Mouse (Mus musculus) forebrain, embryonic 14.5 days (tissue): ENCODE measurements around the gene Olfr1360. TPM values are rescaled to one million over a fixed set of nuclear protein-coding genes. Genes with fewer than 3 reads are reported as not detected.
"Not testable (repeated sequence)": the region's sequence is repeated elsewhere in the genome, so short reads cannot be mapped to it uniquely, and the experiment has no call there.

ENCODE experiments used
- ATAC-seq: fragments of 200-750 bp; cut with Nextera tagmentation; 2 replicates; pipeline ENCODE4 v1.8.0; 2017; ENCODE audit warnings: mild to moderate bottlenecking, moderate library complexity
- DNase-seq: peaks from one replicate; pipeline ENCODE4 v3.0.0-alpha.2; 2015; ENCODE audit warnings: low spot score
- H3K27ac ChIP-seq: fragments of 300-500 bp; sonication (generic); 2 replicates; pipeline ENCODE4 v1.5.1; 2014; ENCODE audit warnings: low read depth, mild to moderate bottlenecking, control low read depth, low read length, moderate library complexity
- H3K27me3 ChIP-seq: fragments of 300-500 bp; sonication (generic); replicated peaks from 2 replicates; pipeline ENCODE4 v1.6.1; 2014; ENCODE audit warnings: low read length, control low read depth, mixed read lengths; ENCODE audit not compliant: control insufficient read depth, insufficient read depth
- H3K36me3 ChIP-seq: fragments of 300-500 bp; sonication (generic); 2 replicates; pipeline ENCODE4 v1.6.1; 2014; ENCODE audit warnings: low read length, control low read depth; ENCODE audit not compliant: control insufficient read depth, insufficient read depth
- H3K4me1 ChIP-seq: fragments of 300-500 bp; sonication (generic); 2 replicates; pipeline ENCODE4 v1.6.1; 2014; ENCODE audit warnings: antibody characterized with exemption, low read length, control low read depth; ENCODE audit not compliant: control insufficient read depth, insufficient read depth
- H3K4me2 ChIP-seq: fragments of 300-500 bp; sonication (generic); 2 replicates; pipeline ENCODE4 v1.6.1; 2014; ENCODE audit warnings: mild to moderate bottlenecking, control low read depth, low read length
- H3K4me3 ChIP-seq: fragments of 300-500 bp; sonication (generic); 2 replicates; pipeline ENCODE4 v1.5.1; 2014; ENCODE audit warnings: low read depth, low read length, control low read depth
- H3K9ac ChIP-seq: fragments of 300-500 bp; sonication (generic); 2 replicates; pipeline ENCODE4 v1.6.1; 2014; ENCODE audit warnings: mild to moderate bottlenecking, low read length, control low read depth, moderate library complexity
- H3K9me3 ChIP-seq: fragments of 300-500 bp; sonication (generic); replicated peaks from 2 replicates; pipeline ENCODE4 v1.6.1; 2016; ENCODE audit warnings: low read length, control low read depth, mixed read lengths; ENCODE audit not compliant: control insufficient read depth
- WGBS: fragments of 180-500 bp; shearing (Covaris S2); extraction: QIAGEN DNeasy Blood & Tissue Kit; methylation state at CpG from one replicate; pipeline ENCODE4 v1.1.7; 2014; 5-methylcytosine and 5-hydroxymethylcytosine counted together
- polyA plus RNA-seq: library from polyadenylated mRNA; unstranded; fragments of >200 nt; fragmentation: Nextera tagmentation; extraction: Ambion mirVana; gene quantifications from 2 replicates; pipeline ENCODE4 v1.2.1, GENCODE M21; 2014

Olfr1360 gene
- polyA plus RNA-seq, 1 experiment from 2014 or later, result not detected

GRCm38 (mm10) chr13:21716540-21717391 lies 39.6 kb upstream of the Olfr1360 start:
- peak; percentile 52 for DNase-seq
- Histone ChIP-seq H3K4me3 (peak overlapping the region; percentile 40), H3K27ac (peak overlapping the region; percentile 94), H3K4me1 (peaks cover 27% of the 10 kb centered on the region), H3K4me2 (peak overlapping the region; percentile 84), H3K9ac (peak overlapping the region; percentile 80)
- not testable (repeated sequence) for H3K9me3 ChIP-seq, H3K36me3 ChIP-seq, H3K27me3 ChIP-seq
- WGBS, result under 1% methylated on average over 9 of the region's 38 CpGs
- ATAC-seq, result 0 out of 2 replicates have a peak, but pooled peaks have one; percentile 0

- DNase-seq (peak; percentile 99), ATAC-seq (peak; percentile 94)
- H3K9me3 ChIP-seq, H3K36me3 ChIP-seq, H3K27me3 ChIP-seq: not testable (repeated sequence)
- Histone ChIP-seq H3K4me2 (peak within 1 kb of the TSS; percentile 84), H3K9ac (peak within 1 kb of the TSS; percentile 80), H3K27ac (peak within 1 kb of the TSS; percentile 94), H3K4me3 (peak within 1 kb of the TSS; percentile 40), H3K4me1 (peaks cover 25% of the 10 kb centered on the region)
- under 1% methylated on average over 26 of the region's 50 CpGs for WGBS
Observed at GRCm38 (mm10) chr13:21715864-21716539, 38.8 kb upstream of the Olfr1360 start, which contains the start of the genes Hist1h2bl and Hist1h2ai. Hist1h2bl (minus strand) TSS chr13:21716143. Hist1h2ai (plus strand) TSS chr13:21716422.

- peak overlapping the region; percentile 40 for H3K4me3 ChIP-seq
- H3K4me2 ChIP-seq, result peak overlapping the region; percentile 78
- under 1% methylated on average over 19 of the region's 22 CpGs for WGBS
- no peaks in the 10 kb centered on the region for H3K27me3 ChIP-seq
- peaks cover 20% of the 10 kb centered on the region for H3K4me1 ChIP-seq
- no peaks in the 10 kb centered on the region for H3K36me3 ChIP-seq
- H3K9ac ChIP-seq, result peak overlapping the region; percentile 69
- ATAC-seq, result no peak
- H3K9me3 ChIP-seq, result no peaks in the 10 kb centered on the region
- H3K27ac ChIP-seq, result peak overlapping the region; percentile 94
- DNase-seq, result peak; percentile 41
Observed at GRCm38 (mm10) chr13:21715131-21715863, 38.1 kb upstream of the Olfr1360 start.

GRCm38 (mm10) chr13:21714725-21715124 lies 37.5 kb upstream of the Olfr1360 start:
- H3K4me1 ChIP-seq, result peaks cover 15% of the 10 kb centered on the region
- DNase-seq, result peak; percentile 83
- H3K4me3 ChIP-seq, result peak overlapping the region; percentile 40
- H3K36me3 ChIP-seq, result no peaks in the 10 kb centered on the region
- ATAC-seq, result no peak
- H3K27ac ChIP-seq, result peak overlapping the region; percentile 94
- under 1% methylated on average over 7 of the region's 7 CpGs for whole genome bisulfite sequencing
- no peaks in the 10 kb centered on the region for H3K9me3 ChIP-seq
- H3K27me3 ChIP-seq, result no peaks in the 10 kb centered on the region
- peak overlapping the region; percentile 69 for H3K9ac ChIP-seq
- peak overlapping the region; percentile 78 for H3K4me2 ChIP-seq

- H3K4me2 ChIP-seq, result peak overlapping the region; percentile 67
- H3K27ac ChIP-seq, result no peak overlapping the region
- peak overlapping the region; percentile 56 for H3K4me3 ChIP-seq
- no peak for ATAC-seq
- no peak for DNase-seq
- 19% methylated on average over 4 of the region's 4 CpGs for WGBS
- H3K9me3 ChIP-seq, result no peaks in the 10 kb centered on the region
- H3K4me1 ChIP-seq, result peaks cover 8% of the 10 kb centered on the region
- H3K9ac ChIP-seq, result peak overlapping the region; percentile 54; the same call in 1 of the 2 replicates
- no peaks in the 10 kb centered on the region for H3K27me3 ChIP-seq
- H3K36me3 ChIP-seq, result no peaks in the 10 kb centered on the region
Observed at GRCm38 (mm10) chr13:21711698-21712097, 34.5 kb upstream of the Olfr1360 start.

- no peaks in the 10 kb centered on the region for H3K9me3 ChIP-seq
- H3K36me3 ChIP-seq, result no peaks in the 10 kb centered on the region
- no peaks in the 10 kb centered on the region for H3K27me3 ChIP-seq
- DNase-seq (peak; percentile 84), ATAC-seq (peak; percentile 84)
- H3K4me2 ChIP-seq, result peak overlapping the region; percentile 67
- peak overlapping the region; percentile 54 for H3K9ac ChIP-seq
- H3K27ac ChIP-seq, result no peak overlapping the region
- peak overlapping the region; percentile 56 for H3K4me3 ChIP-seq
- peaks cover 8% of the 10 kb centered on the region for H3K4me1 ChIP-seq
- WGBS, result 2% methylated on average over 22 of the region's 22 CpGs
Observed at GRCm38 (mm10) chr13:21710821-21711525, 33.8 kb upstream of the Olfr1360 start.

GRCm38 (mm10) chr13:21710031-21710711 lies 33.0 kb upstream of the Olfr1360 start:
- Histone ChIP-seq H3K27ac (peak overlapping the region; percentile 66; the same call in 1 of the 2 replicates), H3K4me3 (peak overlapping the region; percentile 56), H3K4me1 (peaks cover 4% of the 10 kb centered on the region), H3K9me3 (no peaks in the 10 kb centered on the region), H3K27me3 (no peaks in the 10 kb centered on the region), H3K4me2 (peak overlapping the region; percentile 67), H3K36me3 (no peaks in the 10 kb centered on the region), H3K9ac (peak overlapping the region; percentile 63)
- under 1% methylated on average over 32 of the region's 32 CpGs for WGBS
- ATAC-seq, result peak; percentile 86
- peak; percentile 89 for DNase-seq

DNA sequence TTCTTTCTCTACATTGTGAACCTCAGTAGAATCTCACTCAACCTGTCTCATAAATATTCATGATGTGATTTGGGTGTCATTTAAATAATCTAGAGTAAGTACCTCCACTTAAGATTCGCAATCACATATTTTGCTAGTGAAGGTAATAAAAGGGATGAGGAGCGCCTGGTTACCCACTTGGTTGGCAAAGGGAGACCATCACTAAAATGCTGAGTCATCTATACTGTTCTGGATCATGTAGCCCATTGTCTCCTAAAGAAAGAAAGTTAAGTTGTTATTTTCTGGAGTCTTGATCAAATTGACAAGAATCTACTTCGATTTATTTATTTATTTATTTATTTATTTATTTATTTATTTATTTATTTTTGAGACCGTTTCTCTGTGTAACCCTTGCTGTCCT lies 29.5 kb upstream of the Olfr1360 start:
- Histone ChIP-seq H3K27ac (no peak overlapping the region), H3K36me3 (no peaks in the 10 kb centered on the region), H3K4me3 (no peak overlapping the region), H3K9ac (no peak overlapping the region), H3K4me2 (no peak overlapping the region), H3K9me3 (no peaks in the 10 kb centered on the region), H3K27me3 (no peaks in the 10 kb centered on the region), H3K4me1 (no peaks in the 10 kb centered on the region)
- ATAC-seq, result no peak
- DNase-seq, result no peak
- WGBS, result 71% methylated on average over 4 of the region's 4 CpGs
